Mouse (Mus musculus): ENCODE measurements at regions not wholly inside any gene's neighbourhood (a gene's known extent, or its start where the extent isn't known, plus 50 kb on each side); places are given as distances from the start of the nearest gene placed in this dataset.

DNA sequence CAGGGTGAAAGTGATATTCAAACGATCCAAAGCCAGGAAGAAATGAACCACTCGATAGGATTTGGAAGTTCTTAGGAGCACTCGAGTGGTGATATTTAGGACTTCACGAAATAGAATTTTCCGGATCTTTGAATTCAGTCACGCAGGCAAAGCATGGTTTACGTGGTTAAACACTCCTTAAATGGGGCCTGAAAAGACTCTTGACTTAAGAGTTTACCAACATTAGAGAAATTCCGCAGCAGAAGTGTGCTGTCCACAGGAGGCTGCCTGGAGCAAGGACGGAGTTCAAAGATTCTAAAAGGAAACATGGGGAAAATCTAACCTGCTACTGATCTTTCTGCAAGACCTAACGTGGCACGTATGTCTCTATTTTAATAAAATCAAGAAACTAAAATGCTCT, 175.4 kb upstream of the Arl4c start:
- in situ Hi-C loops (cut with MboI, MseI) = no loop called here

- in situ Hi-C loops (cut with MboI, MseI) = no loop called here
These were observed 176.8 kb upstream of the Arl4c start for GRCm38 (mm10) chr1:88878831-88879230.

DNA sequence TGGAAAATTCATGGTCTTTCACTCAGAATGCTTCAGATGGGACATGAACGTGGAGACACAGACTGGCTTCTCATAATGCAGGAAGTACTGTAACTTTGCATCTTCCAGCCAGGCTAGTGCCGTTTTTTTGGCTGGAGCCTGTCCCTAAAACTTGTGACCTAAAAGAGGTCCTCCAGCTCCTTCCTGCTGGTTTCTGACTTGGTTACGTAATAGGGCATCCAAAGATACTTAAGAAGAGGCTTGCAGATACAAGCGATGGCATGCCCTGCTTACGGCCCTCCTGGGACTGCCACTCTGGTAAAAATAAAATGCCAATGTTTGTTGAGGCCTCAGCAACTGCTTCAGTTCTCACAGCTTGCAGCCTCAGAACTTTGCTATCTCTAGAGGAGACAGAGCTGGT, 177.3 kb upstream of the Arl4c start:
- in situ Hi-C loops (cut with MboI, MseI) = no loop called here

- in situ Hi-C loops (cut with MboI, MseI) = no loop called here
These were observed 179.2 kb upstream of the Sh3bp4 start for GRCm38 (mm10) chr1:88891041-88891440.

- in situ Hi-C loops (cut with MboI, MseI) = loop anchor here (25.0 kb wide), 1 partner anchor 1385 kb away; no protein-coding TSS in a partner anchor
These were observed 167.8 kb upstream of the Sh3bp4 start for GRCm38 (mm10) chr1:88902426-88902825.

GRCm38 (mm10) chr1:88907766-88908463, 162.3 kb upstream of the Sh3bp4 start:
- in situ Hi-C loops (cut with MboI, MseI) = loop anchor here (25.0 kb wide), 1 partner anchor 1379 kb away; no protein-coding TSS in a partner anchor

- in situ Hi-C loops (cut with MboI, MseI) = loop anchor here (25.0 kb wide), 1 partner anchor 1379 kb away; no protein-coding TSS in a partner anchor
These were observed 161.5 kb upstream of the Sh3bp4 start for GRCm38 (mm10) chr1:88908683-88909082.

DNA sequence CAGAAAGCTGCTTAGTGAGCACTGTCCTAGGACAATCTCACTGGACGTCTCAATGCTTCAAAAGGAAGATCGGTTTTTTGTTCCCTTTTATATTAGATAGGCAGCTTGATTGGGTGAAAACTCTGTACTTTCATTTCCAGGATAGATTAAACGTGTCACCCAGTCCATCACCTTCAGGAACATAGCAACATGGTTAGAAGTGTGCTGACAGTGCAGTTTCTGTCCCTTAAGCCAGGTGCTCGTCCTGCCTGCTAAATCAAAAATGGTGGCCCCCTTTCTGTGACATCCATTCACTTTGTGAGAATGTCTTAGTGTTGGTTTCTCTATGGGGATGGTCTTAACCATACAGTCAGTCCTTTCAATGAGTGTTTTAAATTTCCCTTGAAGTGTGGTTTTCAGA, 160.9 kb upstream of the Sh3bp4 start:
- in situ Hi-C loops (cut with MboI, MseI) = loop anchor here (25.0 kb wide), 1 partner anchor 1378 kb away; no protein-coding TSS in a partner anchor

GRCm38 (mm10) chr1:88909864-88910573, 160.2 kb upstream of the Sh3bp4 start:
- in situ Hi-C loops (cut with MboI, MseI) = loop anchor here (25.0 kb wide), 1 partner anchor 1377 kb away; no protein-coding TSS in a partner anchor

DNA sequence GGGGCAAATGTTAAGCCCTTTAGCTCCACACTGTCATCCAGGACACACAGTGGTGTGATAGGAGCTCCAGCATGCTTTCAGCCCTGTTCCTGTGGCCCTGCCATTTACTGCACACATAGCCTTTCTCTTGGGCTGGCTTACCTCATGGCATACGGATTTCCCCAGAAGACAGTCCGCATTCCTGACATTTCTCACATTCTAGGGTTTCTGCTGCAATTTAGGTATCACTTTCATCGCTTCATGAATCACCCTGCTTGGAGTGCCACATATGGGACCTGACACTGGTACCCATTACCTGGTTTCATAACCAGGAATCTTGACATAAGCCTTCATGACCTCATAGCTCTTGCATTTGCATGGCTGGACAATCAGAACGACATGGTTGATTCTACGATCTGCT, 158.5 kb upstream of the Sh3bp4 start:
- in situ Hi-C loops (cut with MboI, MseI) = loop anchor here (25.0 kb wide), 1 partner anchor 1376 kb away; no protein-coding TSS in a partner anchor

GRCm38 (mm10) chr1:88916531-88917050, 153.6 kb upstream of the Sh3bp4 start:
- in situ Hi-C loops (cut with MboI, MseI) = loop anchor here (25.0 kb wide), 1 partner anchor 1371 kb away; no protein-coding TSS in a partner anchor

GRCm38 (mm10) chr1:88921401-88921800, 148.8 kb upstream of the Sh3bp4 start:
- in situ Hi-C loops (cut with MboI, MseI) = loop anchor here (25.0 kb wide), 1 partner anchor 1366 kb away; no protein-coding TSS in a partner anchor

GRCm38 (mm10) chr1:88923791-88924581, 146.2 kb upstream of the Sh3bp4 start:
- in situ Hi-C loops (cut with MboI, MseI) = loop anchor here (25.0 kb wide), 1 partner anchor 1363 kb away; no protein-coding TSS in a partner anchor

GRCm38 (mm10) chr1:88935191-88935590, 135.0 kb upstream of the Sh3bp4 start:
- in situ Hi-C loops (cut with MboI, MseI) = no loop called here

GRCm38 (mm10) chr1:88935779-88936178, 134.4 kb upstream of the Sh3bp4 start:
- in situ Hi-C loops (cut with MboI, MseI) = no loop called here

GRCm38 (mm10) chr1:88937327-88937726, 132.9 kb upstream of the Sh3bp4 start:
- in situ Hi-C loops (cut with MboI, MseI) = no loop called here

DNA sequence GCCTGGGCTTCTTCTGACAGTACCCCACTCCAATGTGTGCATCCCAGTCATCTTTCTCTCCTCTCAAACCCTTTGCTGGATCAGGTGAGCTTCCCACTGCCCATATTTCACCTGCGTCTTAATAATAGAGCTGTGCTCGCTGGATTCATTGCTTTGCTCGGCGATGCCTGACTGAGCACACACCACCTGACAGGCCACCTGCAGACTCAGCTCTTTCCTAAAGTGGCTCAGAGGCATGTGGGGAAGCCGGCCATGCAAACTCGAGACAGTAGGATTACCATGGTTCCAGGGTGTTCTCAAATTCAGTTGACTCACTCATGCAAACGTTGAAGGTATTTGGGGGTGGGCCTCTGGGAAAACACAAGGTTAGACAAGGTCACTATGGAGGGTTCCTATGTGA, 131.8 kb upstream of the Sh3bp4 start:
- in situ Hi-C loops (cut with MboI, MseI) = no loop called here

DNA sequence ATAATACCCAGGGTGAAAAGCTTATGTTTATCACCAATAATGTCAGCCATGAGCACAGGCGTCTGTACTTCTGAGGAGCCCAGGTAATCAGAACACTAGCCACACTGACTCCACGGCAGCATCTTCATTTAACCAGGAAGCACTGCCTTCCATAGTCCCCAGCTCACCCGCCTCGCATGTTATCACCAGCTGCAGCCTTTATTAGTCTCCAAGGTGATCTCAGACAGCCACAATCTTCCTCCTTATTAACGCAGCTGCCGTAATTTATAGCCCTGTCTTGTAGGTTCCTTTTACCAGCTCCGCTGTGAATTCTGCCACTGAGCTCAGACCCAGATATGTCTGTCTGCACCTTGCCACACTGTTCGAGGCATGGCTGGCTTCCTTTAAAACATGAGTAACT, 127.2 kb upstream of the Sh3bp4 start:
- in situ Hi-C loops (cut with MboI, MseI) = no loop called here

GRCm38 (mm10) chr1:88945868-88946267, 124.3 kb upstream of the Sh3bp4 start:
- in situ Hi-C loops (cut with MboI, MseI) = no loop called here

DNA sequence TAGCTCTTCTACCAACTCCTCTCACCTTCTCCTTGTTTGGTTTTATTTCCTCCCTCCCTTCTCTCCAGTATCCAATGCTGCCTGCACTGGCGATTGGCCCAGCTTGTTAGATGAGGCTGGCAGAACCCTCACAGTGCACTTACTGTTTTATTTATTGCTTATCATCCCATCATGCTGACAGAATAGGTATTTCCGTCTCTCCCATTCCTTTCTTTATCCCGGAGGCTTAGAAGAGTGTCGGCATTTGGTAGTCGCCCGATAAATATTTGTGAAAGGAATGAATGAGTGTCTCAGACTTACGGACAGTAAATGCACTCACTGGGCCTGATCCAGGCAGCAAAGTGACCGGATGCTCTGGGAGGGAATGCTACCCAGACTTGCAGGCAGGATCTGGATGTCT, 123.8 kb upstream of the Sh3bp4 start:
- in situ Hi-C loops (cut with MboI, MseI) = no loop called here

DNA sequence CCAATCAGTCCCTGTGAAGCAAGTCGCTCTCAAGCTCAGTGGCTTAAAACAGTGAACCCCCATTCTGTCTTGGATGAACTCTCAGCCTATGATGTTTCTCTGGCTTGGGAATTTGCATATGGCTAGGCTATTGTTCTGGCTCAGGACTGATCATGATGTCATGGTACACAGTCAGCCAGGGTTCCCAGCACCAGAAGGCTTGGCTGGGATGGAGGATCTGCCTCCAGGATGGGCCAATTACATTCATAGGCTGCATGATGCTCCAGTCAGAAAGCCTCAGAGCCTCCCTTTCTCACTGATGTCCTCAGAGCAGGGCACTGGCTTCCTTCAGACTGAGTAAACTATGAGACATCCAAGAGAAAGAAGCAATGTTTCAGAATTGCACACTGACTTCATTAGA, 120.3 kb upstream of the Sh3bp4 start:
- in situ Hi-C loops (cut with MboI, MseI) = no loop called here

DNA sequence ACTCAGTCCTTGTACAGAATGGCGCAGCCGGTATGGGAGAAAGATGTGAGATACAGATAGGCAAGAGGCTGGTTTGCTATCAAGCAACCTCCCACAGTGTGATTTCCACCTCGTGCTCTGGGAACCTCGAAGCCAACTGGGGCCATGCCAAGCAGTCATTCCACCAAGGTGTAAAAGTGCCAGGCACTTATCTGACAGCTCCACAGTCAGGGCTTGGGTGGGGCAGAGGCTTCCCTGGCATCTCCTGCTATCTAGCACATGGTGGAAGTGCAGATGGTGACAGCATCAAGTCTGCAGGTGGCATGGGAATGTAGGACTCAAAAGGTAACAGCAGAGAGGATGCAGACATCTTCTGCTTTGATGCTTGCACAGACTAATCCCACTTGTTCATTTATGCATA, 116.7 kb upstream of the Sh3bp4 start:
- in situ Hi-C loops (cut with MboI, MseI) = no loop called here
